Mouse (Mus musculus) ES-Bruce4 (cell line): ENCODE results near the gene Kcnh8.

Experiments used
- CTCF ChIP-seq: IDR thresholded peaks from one replicate; pipeline ENCODE4 v1.8.1; 2011; ENCODE audit warnings: low read depth, low read length
- POLR2A ChIP-seq: IDR thresholded peaks from one replicate; pipeline ENCODE4 v1.8.1; 2011; ENCODE audit warnings: low read length; ENCODE audit not compliant: insufficient read depth

- TF ChIP-seq CTCF = no peak
- no peak for TF ChIP-seq POLR2A
Measured at GRCm38 (mm10) chr17:52603411-52603810, 902 bp downstream of the Kcnh8 start.
